Mouse (Mus musculus) erythroblast, embryonic 14.5 days (primary cell): Measurements from ENCODE around the gene Traf6.

ENCODE experiments used
- GATA1 ChIP-seq: IDR thresholded peaks from 2 replicates; pipeline ENCODE4 v1.6.1; 2012; ENCODE audit warnings: low read length, inconsistent platforms, mixed read lengths
- TAL1 ChIP-seq: IDR thresholded peaks from 3 replicates; pipeline ENCODE4 v1.6.1; 2012; ENCODE audit warnings: low read length, inconsistent platforms, mixed read lengths

DNA sequence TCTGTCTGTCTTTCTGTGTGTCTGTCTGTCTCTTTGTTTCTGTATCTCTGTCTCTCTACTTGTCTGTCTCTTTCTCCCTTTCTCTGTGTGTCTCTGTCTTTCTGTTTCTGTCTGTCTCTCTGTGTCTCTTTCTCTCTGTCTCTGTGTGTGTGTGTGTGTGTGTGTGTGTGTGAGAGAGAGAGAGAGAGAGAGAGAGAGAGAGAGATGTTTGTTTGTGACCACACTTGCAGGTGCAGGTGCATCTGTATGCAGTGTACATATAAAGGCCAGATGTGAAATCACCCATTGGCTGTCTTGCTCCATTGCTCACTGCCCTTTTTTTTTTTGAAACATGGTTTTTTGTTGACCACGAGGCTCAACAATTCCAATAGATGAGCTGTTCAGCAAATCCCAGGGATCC lies 27.8 kb upstream of the Traf6 start:
- TF ChIP-seq GATA1 (no peak), TAL1 (no peak)
